ENCODE assay signal across 12 mouse cellular contexts in the genomic region with DNA sequence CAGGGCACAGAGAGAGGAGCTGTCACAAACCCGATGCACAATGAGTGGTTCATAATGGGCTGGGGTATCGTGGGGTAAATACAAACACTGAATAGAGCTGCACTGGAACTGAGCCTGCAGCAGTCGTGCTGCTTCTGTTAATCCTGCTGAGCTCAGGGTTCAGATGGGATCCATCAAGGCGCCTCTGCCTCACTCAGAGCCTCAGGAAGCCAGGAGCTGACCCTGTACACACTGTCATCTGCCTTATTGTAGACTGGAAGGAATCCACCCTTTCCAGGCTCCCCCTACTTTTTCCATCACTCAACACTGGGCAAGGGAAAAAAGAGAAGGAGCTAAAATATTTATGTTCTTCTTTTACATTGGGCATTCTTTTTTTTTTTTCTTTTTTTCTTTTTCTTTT.
"Had no signal": no experiment of that assay in that cellular context is flagged by ENCODE, and none has a peak within 500 bp of the region (broad histone marks: within the 10 kb centered on the region; RNA-seq: fewer than 3 reads in every experiment).

No protein-coding gene starts in this region.

- H3K4me3 ChIP-seq: kidney, embryonic 15.5 days; left cerebral cortex, adult 2 months; liver, embryonic 13.5 days had no signal

- H3K36me3 ChIP-seq: kidney, embryonic 15.5 days; liver, embryonic 13.5 days had no signal

- H3K9me3 ChIP-seq: kidney, embryonic 15.5 days; liver, embryonic 13.5 days had no signal

- H3K4me2 ChIP-seq: kidney, embryonic 15.5 days; liver, embryonic 13.5 days had no signal

- H3K9ac ChIP-seq: kidney, embryonic 15.5 days; liver, embryonic 13.5 days had no signal

- H3K27ac ChIP-seq: kidney, embryonic 15.5 days; left cerebral cortex, adult 2 months; liver, embryonic 13.5 days; macrophage had no signal

- DNase-seq: kidney, adult 11 months; kidney, adult 8-10 months; kidney, postnatal 10 days; kidney, postnatal 36 days; layer of hippocampus, postnatal 36 days; liver, embryonic 13.5 days; midbrain, embryonic 14.5 days; thymus, adult 18-20 months; thymus, postnatal 36 days had no signal

- H3K27me3 ChIP-seq: kidney, embryonic 15.5 days; liver, embryonic 13.5 days had no signal
